Mouse (Mus musculus) stomach, postnatal 0 days (tissue): ENCODE results near the gene Calhm6. TPM values are rescaled to one million over a fixed set of nuclear protein-coding genes. Genes with fewer than 3 reads are reported as not detected.

Experiments
- ATAC-seq: fragments of 200-750 bp; cut with Nextera tagmentation; 2 replicates; pipeline ENCODE4 v1.8.0; 2017; ENCODE audit not compliant: low FRiP score, low TSS enrichment
- DNase-seq: peaks from one replicate; pipeline ENCODE4 v3.0.0-alpha.2; 2016; ENCODE audit warnings: low spot score
- H3K27ac ChIP-seq: fragments of 300-500 bp; sonication (generic); replicated peaks from 2 replicates; pipeline ENCODE4 v1.5.1; 2014; ENCODE audit warnings: mild to moderate bottlenecking, control low read depth
- H3K27me3 ChIP-seq: fragments of 300-500 bp; sonication (generic); 2 replicates; pipeline ENCODE4 v1.6.1; 2014; ENCODE audit warnings: low read length; ENCODE audit not compliant: control insufficient read depth, insufficient read depth
- H3K36me3 ChIP-seq: fragments of 300-500 bp; sonication (generic); 2 replicates; pipeline ENCODE4 v1.6.1; 2014; ENCODE audit warnings: low read length, mixed read lengths; ENCODE audit not compliant: control insufficient read depth, insufficient read depth
- H3K4me1 ChIP-seq: fragments of 300-500 bp; sonication (generic); replicated peaks from 2 replicates; pipeline ENCODE4 v1.6.1; 2014; ENCODE audit warnings: antibody characterized with exemption; ENCODE audit not compliant: control insufficient read depth, insufficient read depth
- H3K4me2 ChIP-seq: fragments of 300-500 bp; sonication (generic); replicated peaks from 2 replicates; pipeline ENCODE4 v1.6.1; 2014; ENCODE audit warnings: low read depth, mild to moderate bottlenecking, control low read depth, moderate library complexity
- H3K4me3 ChIP-seq: fragments of 300-500 bp; sonication (generic); 2 replicates; pipeline ENCODE4 v1.5.1; 2014; ENCODE audit warnings: low read depth, low read length, control low read depth
- H3K9ac ChIP-seq: fragments of 300-500 bp; sonication (generic); 2 replicates; pipeline ENCODE4 v1.6.1; 2014; ENCODE audit warnings: mild to moderate bottlenecking, low read length, control low read depth, mixed read lengths
- H3K9me3 ChIP-seq: fragments of 300-500 bp; sonication (generic); 2 replicates; pipeline ENCODE4 v1.6.1; 2016; ENCODE audit warnings: low read length; ENCODE audit not compliant: control insufficient read depth
- CTCF ChIP-seq: IDR thresholded peaks from 2 replicates; pipeline ENCODE4 v1.5.1; 2016; ENCODE audit warnings: antibody characterized with exemption, low read depth, mild to moderate bottlenecking, moderate library complexity
- EP300 ChIP-seq: optimal IDR thresholded peaks from 2 replicates; pipeline ENCODE3; 2016; ENCODE audit warnings: antibody characterized with exemption
- WGBS: fragments of 180-500 bp; shearing (Covaris S2); extraction: QIAGEN DNeasy Blood & Tissue Kit; methylation state at CpG from one replicate; pipeline ENCODE4 v1.1.7; 2014; 5-methylcytosine and 5-hydroxymethylcytosine counted together
- polyA plus RNA-seq: library from polyadenylated mRNA; unstranded; fragments of >200 nt; fragmentation: Nextera tagmentation; extraction: Ambion mirVana; gene quantifications from 2 replicates; pipeline ENCODE4 v1.2.1, GENCODE M21; 2015

Calhm6 gene
- polyA plus RNA-seq, 1 experiment from 2014 or later: 0.74 TPM

DNA sequence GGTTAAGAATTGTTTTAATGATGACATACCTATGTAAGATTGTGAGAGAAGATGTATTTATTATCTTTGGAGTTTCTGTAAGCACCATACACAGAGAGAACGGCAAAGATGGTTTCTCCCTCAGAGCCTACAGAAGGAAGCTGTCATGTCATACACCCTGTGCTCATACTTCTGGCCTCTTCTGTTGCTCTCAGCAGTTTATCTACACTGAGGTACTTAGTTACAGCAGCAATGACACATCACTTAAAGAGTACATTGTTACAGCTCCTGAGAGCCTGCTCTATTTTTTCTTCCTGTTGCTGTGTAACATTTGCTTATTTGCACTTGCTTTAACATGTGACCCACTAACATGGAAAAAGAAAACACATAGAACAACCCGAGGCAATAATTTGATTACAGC lies 39.2 kb upstream of the Calhm6 start:
- no peaks in the 10 kb centered on the region for H3K9me3 ChIP-seq
- no peaks in the 10 kb centered on the region for H3K4me1 ChIP-seq
- no peaks in the 10 kb centered on the region for H3K27me3 ChIP-seq
- no peak for TF ChIP-seq EP300
- no peak for TF ChIP-seq CTCF
- no peak overlapping the region for H3K4me2 ChIP-seq
- H3K27ac ChIP-seq: no peak overlapping the region
- no peak overlapping the region for H3K9ac ChIP-seq
- 71% methylated on average over 2 of the region's 2 CpGs for WGBS
- H3K4me3 ChIP-seq: no peak overlapping the region
- DNase-seq: no peak
- no peaks in the 10 kb centered on the region for H3K36me3 ChIP-seq
- ATAC-seq: no peak

GRCm38 (mm10) chr10:34155796-34156554 lies 28.2 kb upstream of the Calhm6 start:
- Histone ChIP-seq H3K27me3 (no peaks in the 10 kb centered on the region), H3K36me3 (peaks cover 4% of the 10 kb centered on the region; the same call in 1 of the 2 replicates), H3K27ac (no peak overlapping the region), H3K9ac (no peak overlapping the region), H3K4me1 (no peaks in the 10 kb centered on the region), H3K9me3 (no peaks in the 10 kb centered on the region), H3K4me3 (no peak overlapping the region), H3K4me2 (no peak overlapping the region)
- DNase-seq: no peak
- 77% methylated on average over 12 of the region's 12 CpGs for WGBS
- TF ChIP-seq CTCF (no peak), EP300 (no peak)
- no peak for ATAC-seq

GRCm38 (mm10) chr10:34151827-34152226 lies 24.0 kb upstream of the Calhm6 start:
- DNase-seq: no peak
- Histone ChIP-seq H3K9me3 (no peaks in the 10 kb centered on the region), H3K36me3 (peaks cover 4% of the 10 kb centered on the region; the same call in 1 of the 2 replicates), H3K9ac (no peak overlapping the region), H3K4me1 (no peaks in the 10 kb centered on the region), H3K27ac (no peak overlapping the region), H3K4me2 (no peak overlapping the region), H3K4me3 (no peak overlapping the region), H3K27me3 (no peaks in the 10 kb centered on the region)
- TF ChIP-seq CTCF: peak; percentile 64
- no peak for TF ChIP-seq EP300
- WGBS: 73% methylated on average over 3 of the region's 3 CpGs
- no peak for ATAC-seq

GRCm38 (mm10) chr10:34150454-34150853 lies 22.7 kb upstream of the Calhm6 start:
- no peak for ATAC-seq
- no peak overlapping the region for H3K9ac ChIP-seq
- no peak overlapping the region for H3K4me2 ChIP-seq
- DNase-seq: no peak
- H3K9me3 ChIP-seq: no peaks in the 10 kb centered on the region
- 22% methylated on average over 6 of the region's 6 CpGs for WGBS
- no peak overlapping the region for H3K4me3 ChIP-seq
- H3K27ac ChIP-seq: no peak overlapping the region
- TF ChIP-seq CTCF: no peak
- TF ChIP-seq EP300: no peak
- peaks cover 4% of the 10 kb centered on the region; the same call in 1 of the 2 replicates for H3K36me3 ChIP-seq
- no peaks in the 10 kb centered on the region for H3K27me3 ChIP-seq
- H3K4me1 ChIP-seq: no peaks in the 10 kb centered on the region

DNA sequence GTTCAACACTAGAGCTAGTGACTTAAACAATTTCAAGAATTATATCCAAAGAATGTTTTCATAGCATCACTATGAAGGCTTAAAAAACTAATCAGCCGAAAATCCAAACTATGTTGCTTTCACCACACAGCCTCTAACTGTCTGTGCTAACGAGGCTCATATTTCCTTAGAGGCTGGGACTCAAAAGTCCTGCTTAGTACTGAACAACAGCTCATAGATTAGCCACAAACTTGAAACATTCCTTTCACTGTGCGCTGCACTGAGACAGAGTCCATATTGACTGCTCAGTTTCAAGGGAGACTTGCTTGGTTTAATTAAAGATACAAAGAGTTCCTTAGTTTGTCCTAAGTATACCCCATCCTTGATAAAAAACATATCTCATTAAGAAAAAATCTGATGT lies 22.0 kb upstream of the Calhm6 start:
- TF ChIP-seq EP300 (no peak), CTCF (no peak)

DNA sequence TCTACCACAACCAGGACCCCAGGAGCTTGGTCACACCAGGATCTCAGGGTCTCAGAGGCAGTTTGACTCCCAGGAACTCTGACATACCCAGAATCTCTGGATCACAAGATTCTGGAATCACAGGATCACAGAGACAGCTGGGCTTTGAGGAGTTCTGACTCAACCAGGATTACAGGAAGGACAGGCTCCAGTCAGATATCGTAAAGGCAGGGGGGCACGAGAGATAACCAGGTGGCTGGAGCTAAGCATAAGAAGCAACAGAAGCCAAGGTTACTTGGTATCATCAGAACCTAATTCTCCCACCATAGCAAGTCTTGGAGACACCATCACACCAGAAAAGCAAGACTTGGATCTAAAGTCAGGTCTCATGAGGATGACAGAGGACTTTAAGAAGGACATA lies 13.9 kb upstream of the Calhm6 start:
- H3K9ac ChIP-seq: no peak overlapping the region
- H3K27me3 ChIP-seq: no peaks in the 10 kb centered on the region
- WGBS: 91% methylated on average over 2 of the region's 2 CpGs
- no peaks in the 10 kb centered on the region; the same call in 1 of the 2 replicates for H3K9me3 ChIP-seq
- no peak overlapping the region for H3K4me2 ChIP-seq
- no peak for DNase-seq
- H3K4me1 ChIP-seq: no peaks in the 10 kb centered on the region
- H3K4me3 ChIP-seq: no peak overlapping the region
- no peak for ATAC-seq
- no peak for TF ChIP-seq EP300
- TF ChIP-seq CTCF: no peak
- no peak overlapping the region for H3K27ac ChIP-seq
- H3K36me3 ChIP-seq: no peaks in the 10 kb centered on the region

More for the DNA sequence above, 22.0 kb upstream of the Calhm6 start:
- no peak overlapping the region for H3K4me2 ChIP-seq
- 75% methylated on average over 3 of the region's 3 CpGs for WGBS
- H3K27ac ChIP-seq: no peak overlapping the region
- no peaks in the 10 kb centered on the region for H3K4me1 ChIP-seq
- H3K9me3 ChIP-seq: no peaks in the 10 kb centered on the region
- H3K27me3 ChIP-seq: no peaks in the 10 kb centered on the region
- no peak for ATAC-seq
- DNase-seq: no peak
- H3K4me3 ChIP-seq: no peak overlapping the region
- H3K36me3 ChIP-seq: peaks cover 4% of the 10 kb centered on the region; the same call in 1 of the 2 replicates
- no peak overlapping the region for H3K9ac ChIP-seq
